Mouse (Mus musculus): ENCODE results near the gene Ablim1. TPM values are rescaled to one million over a fixed set of nuclear protein-coding genes. Genes with fewer than 3 reads are reported as not detected.

Ablim1 gene
- polyA plus RNA-seq, 1 experiment from 2014 or later, result 16.4 TPM

DNA sequence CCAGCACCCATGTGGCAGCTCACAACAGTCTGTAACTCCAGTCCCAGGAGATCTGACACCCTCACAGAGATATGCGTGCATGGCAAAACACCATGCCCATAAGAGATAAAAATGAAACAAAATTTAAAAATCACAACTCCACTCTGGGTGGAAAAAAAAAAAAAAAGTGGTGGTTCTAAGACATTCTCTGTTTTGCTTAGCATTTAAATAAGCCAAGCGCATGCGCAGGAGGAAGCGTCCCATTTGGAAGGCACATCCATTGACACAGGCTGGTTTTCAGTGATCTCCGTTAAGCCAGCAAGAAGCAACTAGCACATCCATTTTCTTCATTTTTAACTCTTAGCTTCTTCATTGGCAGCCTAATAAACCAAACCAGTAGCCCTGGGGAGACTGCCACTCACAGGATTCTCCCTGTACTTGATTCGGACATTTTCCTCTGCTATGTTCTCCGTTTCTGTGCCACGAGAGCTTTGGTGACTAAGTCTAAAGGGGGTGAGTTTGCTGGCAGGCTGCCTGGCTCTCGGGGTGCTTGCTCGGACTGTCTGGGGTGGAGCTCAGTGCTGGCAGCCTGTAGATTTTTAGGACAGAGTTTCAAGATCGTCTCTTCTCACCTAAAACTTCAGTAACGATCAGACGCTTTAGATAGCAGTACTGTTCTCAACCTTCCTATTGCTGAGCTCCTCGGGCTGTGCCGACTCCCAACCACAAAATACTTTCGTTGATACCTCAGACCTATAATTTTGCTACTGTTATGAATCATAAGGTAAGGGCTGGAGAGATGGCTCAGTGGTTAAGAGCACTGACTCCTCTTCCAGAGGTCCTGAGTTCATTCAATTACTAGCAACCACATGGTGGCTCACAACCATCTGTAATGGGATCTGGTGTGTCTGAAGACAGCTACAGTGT, 259.3 kb downstream of the Ablim1 start:
- Histone ChIP-seq H3K9me3 (replicated peaks) (no peaks in the 10 kb centered on the region), H3K4me3 (no peak overlapping the region), H3K36me3 (peaks cover 7% of the 10 kb centered on the region), H3K27ac (no peak overlapping the region), H3K4me1 (peaks cover 8% of the 10 kb centered on the region), H3K27me3 (ENCODE audit: low read depth, poor library complexity, severe bottlenecking) (peaks cover 11% of the 10 kb centered on the region; the same call in 1 of the 2 replicates)
- 92% methylated on average over 16 of the region's 16 CpGs for WGBS
- no peak for DNase-seq (ENCODE audit: low spot score)

- no peak overlapping the region for H3K27ac ChIP-seq
- H3K27me3 ChIP-seq (ENCODE audit: low read depth, poor library complexity, severe bottlenecking), result no peaks in the 10 kb centered on the region
- H3K4me1 ChIP-seq, result no peaks in the 10 kb centered on the region
- H3K4me3 ChIP-seq, result no peak overlapping the region
- H3K9me3 ChIP-seq (replicated peaks), result no peaks in the 10 kb centered on the region
- peaks cover 5% of the 10 kb centered on the region for H3K36me3 ChIP-seq
- WGBS, result 85% methylated on average over 8 of the region's 8 CpGs
- no peak for DNase-seq (ENCODE audit: low spot score)
Observed at GRCm38 (mm10) chr19:57052959-57053358, 261.8 kb downstream of the Ablim1 start.

DNA sequence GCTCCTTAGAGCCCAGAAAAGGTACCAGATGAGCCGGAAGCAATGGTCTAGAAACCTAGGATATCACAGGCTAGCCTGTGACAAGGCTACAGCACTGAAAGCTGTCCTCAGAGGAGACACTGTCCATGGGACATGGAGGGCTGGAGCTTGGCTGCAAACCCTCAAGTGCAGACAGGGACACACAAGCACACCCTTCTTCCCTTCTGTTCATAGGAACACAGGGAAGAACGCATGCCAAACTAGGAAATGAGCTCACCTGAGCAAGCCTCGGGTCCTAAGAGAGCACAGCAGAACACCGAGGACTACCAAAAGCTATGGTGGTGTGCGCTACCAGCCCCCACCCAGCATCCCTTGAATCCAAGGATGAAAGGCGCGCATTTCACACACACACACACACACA, 262.7 kb downstream of the Ablim1 start:
- Histone ChIP-seq H3K27me3 (ENCODE audit: low read depth, poor library complexity, severe bottlenecking) (no peaks in the 10 kb centered on the region), H3K36me3 (no peaks in the 10 kb centered on the region), H3K4me1 (no peaks in the 10 kb centered on the region), H3K4me3 (no peak overlapping the region), H3K9me3 (replicated peaks) (no peaks in the 10 kb centered on the region), H3K27ac (no peak overlapping the region)
- no peak for DNase-seq (ENCODE audit: low spot score)
- 97% methylated on average over 7 of the region's 7 CpGs for WGBS

- DNase-seq (ENCODE audit: low spot score), result no peak
- WGBS, result 81% methylated on average over 16 of the region's 16 CpGs
Observed at GRCm38 (mm10) chr19:57049592-57050090, 265.1 kb downstream of the Ablim1 start.

DNA sequence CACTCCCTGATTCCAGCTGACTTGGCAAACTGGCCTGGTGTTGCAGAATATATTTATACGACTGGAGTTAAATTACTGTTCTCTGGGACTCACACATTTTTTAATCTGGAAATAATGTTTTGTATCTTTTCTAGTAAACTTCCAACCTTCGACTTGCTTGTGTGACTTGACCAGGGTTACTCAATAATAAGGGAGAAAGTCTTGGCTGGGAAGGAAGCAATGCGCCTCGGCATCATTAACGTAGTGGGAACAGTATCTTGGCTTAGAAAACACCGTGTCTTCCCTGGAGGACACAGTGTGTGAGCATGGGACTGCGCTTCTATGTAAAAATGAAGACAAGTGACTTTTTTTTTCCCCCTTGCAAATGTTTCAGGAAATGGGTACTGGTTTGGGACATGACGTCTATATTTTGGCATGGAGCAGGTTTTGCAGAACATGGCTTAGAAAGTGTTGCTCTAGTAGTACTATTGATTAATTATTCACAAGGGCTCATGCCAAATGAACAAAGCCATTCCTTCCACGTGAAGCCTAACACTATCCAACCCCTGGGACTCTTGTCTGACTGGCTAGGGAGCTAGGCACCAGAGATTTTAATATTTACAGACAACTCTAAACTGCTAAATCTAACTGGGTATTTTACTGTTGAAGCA, 266.9 kb downstream of the Ablim1 start:
- no peaks in the 10 kb centered on the region for H3K36me3 ChIP-seq
- H3K27me3 ChIP-seq (ENCODE audit: low read depth, poor library complexity, severe bottlenecking), result no peaks in the 10 kb centered on the region
- no peak for DNase-seq (ENCODE audit: low spot score)
- no peak overlapping the region for H3K4me3 ChIP-seq
- H3K4me1 ChIP-seq, result no peaks in the 10 kb centered on the region
- no peak overlapping the region for H3K27ac ChIP-seq
- 92% methylated on average over 9 of the region's 9 CpGs for WGBS
- no peaks in the 10 kb centered on the region for H3K9me3 ChIP-seq (replicated peaks)

More at GRCm38 (mm10) chr19:57049592-57050090, 265.1 kb downstream of the Ablim1 start:
- Histone ChIP-seq H3K27ac (no peak overlapping the region), H3K4me3 (no peak overlapping the region), H3K9me3 (replicated peaks) (no peaks in the 10 kb centered on the region), H3K27me3 (ENCODE audit: low read depth, poor library complexity, severe bottlenecking) (no peaks in the 10 kb centered on the region), H3K36me3 (no peaks in the 10 kb centered on the region), H3K4me1 (no peaks in the 10 kb centered on the region)

GRCm38 (mm10) chr19:57039258-57039657, 275.5 kb downstream of the Ablim1 start:
- DNase-seq (ENCODE audit: low spot score), result peak; percentile 38
- H3K36me3 ChIP-seq, result no peaks in the 10 kb centered on the region
- H3K4me3 ChIP-seq, result no peak overlapping the region
- no peak overlapping the region for H3K27ac ChIP-seq
- H3K27me3 ChIP-seq (ENCODE audit: low read depth, poor library complexity, severe bottlenecking), result no peaks in the 10 kb centered on the region
- WGBS, result 70% methylated on average over 6 of the region's 6 CpGs
- peaks cover 3% of the 10 kb centered on the region; the same call in 1 of the 2 replicates for H3K4me1 ChIP-seq
- H3K9me3 ChIP-seq (replicated peaks), result no peaks in the 10 kb centered on the region

GRCm38 (mm10) chr19:57036860-57037259, 277.9 kb downstream of the Ablim1 start:
- Histone ChIP-seq H3K27me3 (ENCODE audit: low read depth, poor library complexity, severe bottlenecking) (no peaks in the 10 kb centered on the region), H3K27ac (no peak overlapping the region), H3K4me1 (peaks cover 3% of the 10 kb centered on the region; the same call in 1 of the 2 replicates), H3K36me3 (no peaks in the 10 kb centered on the region), H3K4me3 (no peak overlapping the region), H3K9me3 (replicated peaks) (no peaks in the 10 kb centered on the region)
- DNase-seq (ENCODE audit: low spot score), result no peak
- WGBS, result 92% methylated on average over 15 of the region's 15 CpGs

DNA sequence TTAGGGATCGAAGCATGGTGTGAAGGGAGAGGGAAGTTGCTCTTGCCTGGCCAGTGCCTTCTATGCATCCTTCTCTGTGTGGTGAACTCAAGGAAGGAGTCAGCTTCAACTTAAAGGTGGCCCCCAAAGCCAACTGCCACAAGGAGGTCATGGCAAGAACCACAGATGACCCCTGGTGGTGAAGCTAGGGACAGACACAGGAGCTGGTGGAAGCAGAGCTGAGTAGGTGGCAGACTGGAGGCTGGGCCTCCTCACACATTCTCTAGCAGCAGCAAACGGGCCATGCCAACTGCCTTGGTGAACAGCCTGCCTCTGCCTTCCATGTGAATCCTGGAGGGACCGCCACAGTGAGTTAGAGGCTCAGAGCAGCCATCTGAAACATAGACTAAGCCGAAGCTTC, 283.1 kb downstream of the Ablim1 start:
- Histone ChIP-seq H3K4me1 (peaks cover 2% of the 10 kb centered on the region; the same call in 1 of the 2 replicates), H3K9me3 (replicated peaks) (no peaks in the 10 kb centered on the region), H3K36me3 (no peaks in the 10 kb centered on the region), H3K27me3 (ENCODE audit: low read depth, poor library complexity, severe bottlenecking) (no peaks in the 10 kb centered on the region), H3K27ac (no peak overlapping the region), H3K4me3 (no peak overlapping the region)
- DNase-seq (ENCODE audit: low spot score), result peak; percentile 58
- 67% methylated on average over 4 of the region's 4 CpGs for WGBS

DNA sequence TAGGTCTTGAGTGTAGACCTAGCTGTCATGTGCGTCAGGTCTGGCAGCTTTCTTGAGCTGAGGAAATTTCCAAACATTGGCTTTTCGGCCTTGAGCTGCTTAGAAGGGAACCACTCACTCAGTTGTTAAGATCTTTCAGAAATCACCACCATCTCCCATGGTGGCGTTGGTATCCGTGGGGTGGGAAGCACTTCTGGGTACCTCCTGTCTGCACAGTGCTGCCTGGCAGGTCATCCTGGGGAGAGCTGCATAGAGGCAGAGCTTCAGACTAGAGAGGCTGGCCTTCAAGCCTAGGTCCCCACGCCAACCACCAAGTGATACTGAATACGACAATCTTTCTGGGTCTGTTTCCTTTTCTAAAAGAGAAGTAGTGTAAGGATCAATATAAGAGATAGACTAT, 285.3 kb downstream of the Ablim1 start:
- WGBS, result 94% methylated on average over 6 of the region's 6 CpGs
- Histone ChIP-seq H3K27me3 (ENCODE audit: low read depth, poor library complexity, severe bottlenecking) (no peaks in the 10 kb centered on the region), H3K9me3 (replicated peaks) (no peaks in the 10 kb centered on the region; the same call in 1 of the 2 replicates), H3K27ac (no peak overlapping the region), H3K36me3 (no peaks in the 10 kb centered on the region), H3K4me1 (no peaks in the 10 kb centered on the region), H3K4me3 (no peak overlapping the region)
- no peak for DNase-seq (ENCODE audit: low spot score)

DNA sequence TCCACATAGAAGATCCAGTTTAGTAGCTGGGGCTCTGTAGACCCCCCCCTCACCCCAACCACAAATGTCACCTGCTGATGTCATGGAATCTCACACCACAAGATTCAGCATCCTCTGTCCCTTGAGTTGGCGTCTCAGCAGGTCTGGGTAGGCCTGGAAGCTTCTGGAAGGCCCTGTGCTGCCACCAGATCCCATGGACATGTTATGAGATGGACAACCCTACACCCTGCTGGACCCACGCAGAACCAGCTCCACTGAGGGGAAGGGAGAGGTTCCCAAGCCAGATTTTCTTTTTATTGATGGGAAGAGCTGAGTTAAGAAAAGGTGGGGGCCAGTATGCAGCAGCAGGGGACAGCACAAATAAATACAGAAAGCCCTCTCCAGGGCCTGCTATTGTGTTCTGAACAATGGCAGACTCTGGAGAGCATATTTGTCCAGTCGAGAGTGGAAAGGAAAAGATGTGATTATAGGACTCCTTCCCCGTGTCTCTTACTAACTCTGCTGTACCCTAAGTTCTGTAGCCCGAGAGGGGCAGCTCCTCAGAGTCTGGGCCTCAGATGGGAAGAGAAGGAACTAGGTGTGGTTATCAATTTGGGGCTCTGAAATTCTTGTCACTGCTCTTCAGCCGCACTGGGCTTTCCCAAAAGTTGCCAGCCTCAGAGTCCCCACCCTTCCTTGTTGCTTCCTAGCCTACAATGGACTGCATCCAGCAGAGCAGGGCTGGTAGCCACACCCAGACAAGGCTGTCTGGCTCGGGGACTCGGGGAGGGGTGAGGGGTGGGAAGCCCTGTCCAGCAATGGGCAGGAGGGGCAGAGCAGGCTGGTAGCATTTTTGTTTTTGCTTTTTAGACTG, 286.2 kb downstream of the Ablim1 start:
- Histone ChIP-seq H3K4me1 (no peaks in the 10 kb centered on the region), H3K9me3 (replicated peaks) (no peaks in the 10 kb centered on the region; the same call in 1 of the 2 replicates), H3K36me3 (no peaks in the 10 kb centered on the region), H3K27ac (no peak overlapping the region), H3K27me3 (ENCODE audit: low read depth, poor library complexity, severe bottlenecking) (no peaks in the 10 kb centered on the region), H3K4me3 (no peak overlapping the region)
- no peak for DNase-seq (ENCODE audit: low spot score)
- WGBS, result 69% methylated on average over 8 of the region's 8 CpGs

DNA sequence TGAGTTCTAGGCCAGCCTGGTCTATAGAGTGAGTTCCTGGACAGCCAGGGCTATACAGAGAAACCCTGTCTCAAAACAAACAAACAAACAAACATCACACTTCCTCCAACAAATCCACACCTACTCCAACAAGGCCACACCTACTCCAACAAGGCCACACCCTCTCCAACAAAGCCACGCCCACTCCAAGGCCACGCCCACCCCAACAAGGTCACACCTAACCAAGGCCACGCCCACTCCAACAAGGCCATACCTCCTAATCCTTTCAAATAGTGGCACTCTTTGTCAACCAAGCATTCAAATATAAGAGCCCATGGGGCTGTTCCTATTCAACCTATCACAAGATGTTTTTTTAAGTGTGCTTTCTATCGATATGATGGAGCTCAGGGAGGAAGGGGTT, 288.2 kb downstream of the Ablim1 start:
- no peak for DNase-seq (ENCODE audit: low spot score)
- 72% methylated on average over 4 of the region's 4 CpGs for WGBS

GRCm38 (mm10) chr19:57017785-57018179, 296.9 kb downstream of the Ablim1 start:
- WGBS, result 76% methylated on average over 8 of the region's 8 CpGs
- no peak overlapping the region for H3K4me3 ChIP-seq
- peaks cover 13% of the 10 kb centered on the region for H3K4me1 ChIP-seq
- H3K9me3 ChIP-seq (replicated peaks), result no peaks in the 10 kb centered on the region
- no peaks in the 10 kb centered on the region for H3K36me3 ChIP-seq
- DNase-seq (ENCODE audit: low spot score), result no peak
- H3K27me3 ChIP-seq (ENCODE audit: low read depth, poor library complexity, severe bottlenecking), result peaks cover 6% of the 10 kb centered on the region; the same call in 1 of the 2 replicates
- peak overlapping the region; percentile 14; the same call in 1 of the 2 replicates for H3K27ac ChIP-seq

More for the DNA sequence above, 288.2 kb downstream of the Ablim1 start:
- no peaks in the 10 kb centered on the region for H3K27me3 ChIP-seq (ENCODE audit: low read depth, poor library complexity, severe bottlenecking)
- no peaks in the 10 kb centered on the region for H3K36me3 ChIP-seq
- no peaks in the 10 kb centered on the region; the same call in 1 of the 2 replicates for H3K9me3 ChIP-seq (replicated peaks)
- H3K27ac ChIP-seq, result no peak overlapping the region
- H3K4me3 ChIP-seq, result no peak overlapping the region
- H3K4me1 ChIP-seq, result peaks cover 1% of the 10 kb centered on the region

All from limb, embryonic 10.5 days (tissue).